Mouse (Mus musculus): ENCODE measurements at regions not wholly inside any gene's neighbourhood (a gene's known extent, or its start where the extent isn't known, plus 50 kb on each side); places are given as distances from the start of the nearest gene placed in this dataset.
A peak's percentile ranks its signal among the peaks of the same experiment; 100 is the strongest.

- Histone ChIP-seq H3K27me3 (replicated peaks; ENCODE audit: control insufficient read depth, insufficient read depth, low read length) (no peaks in the 10 kb centered on the region), H3K36me3 (ENCODE audit: control insufficient read depth, insufficient read depth, low read length) (no peaks in the 10 kb centered on the region), H3K4me1 (ENCODE audit: control insufficient read depth, insufficient read depth, low read length) (no peaks in the 10 kb centered on the region), H3K4me3 (ENCODE audit: insufficient read depth, low read depth, low read length) (no peak overlapping the region), H3K27ac (ENCODE audit: insufficient read depth, low read depth, low read length) (no peak overlapping the region)
- peak; percentile 22 for DNase-seq
- TF ChIP-seq CTCF (conservative IDR thresholded peaks at IDR 0.05; ENCODE audit: insufficient read depth, insufficient read length, low read depth, low read length) (no peak), POLR2A (IDR thresholded peaks at IDR 0.05; ENCODE audit: low read depth, low read length) (no peak)
- WGBS = 77% methylated on average over 4 of the region's 4 CpGs
Observed at GRCm38 (mm10) chr5:52062214-52062613, 128.1 kb downstream of the Dhx15 start.

- H3K4me3 ChIP-seq (ENCODE audit: insufficient read depth, low read depth, low read length) = no peak overlapping the region
- H3K4me1 ChIP-seq (ENCODE audit: control insufficient read depth, insufficient read depth, low read length) = no peaks in the 10 kb centered on the region
- H3K27ac ChIP-seq (ENCODE audit: insufficient read depth, low read depth, low read length) = no peak overlapping the region
- 84% methylated on average over 6 of the region's 6 CpGs for WGBS
- TF ChIP-seq POLR2A (IDR thresholded peaks at IDR 0.05; ENCODE audit: low read depth, low read length) (no peak), CTCF (conservative IDR thresholded peaks at IDR 0.05; ENCODE audit: insufficient read depth, insufficient read length, low read depth, low read length) (no peak)
- DNase-seq = no peak
- no peaks in the 10 kb centered on the region for H3K36me3 ChIP-seq (ENCODE audit: control insufficient read depth, insufficient read depth, low read length)
- H3K27me3 ChIP-seq (replicated peaks; ENCODE audit: control insufficient read depth, insufficient read depth, low read length) = no peaks in the 10 kb centered on the region
Observed at GRCm38 (mm10) chr5:52061226-52061625, 129.1 kb downstream of the Dhx15 start.

DNA sequence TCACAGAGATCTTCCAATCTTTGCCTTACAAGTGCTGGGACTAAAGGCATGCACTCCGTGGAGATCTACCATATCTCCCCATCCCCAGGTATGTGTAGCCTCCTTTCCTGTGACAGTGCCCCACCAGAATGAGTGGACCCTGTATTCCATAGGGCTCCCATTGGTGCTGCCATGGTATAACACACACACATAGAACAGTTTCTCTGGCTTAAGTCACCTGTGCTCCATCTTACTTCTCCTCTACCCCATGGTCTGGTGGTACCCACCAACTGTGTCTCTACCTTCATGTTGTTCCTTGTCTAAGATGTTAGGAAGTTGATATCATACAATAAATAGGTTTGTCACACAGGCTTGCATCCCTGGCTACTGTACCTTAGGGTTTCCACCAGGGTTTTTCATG, 133.1 kb downstream of the Dhx15 start:
- DNase-seq = no peak
- no peak overlapping the region for H3K27ac ChIP-seq (ENCODE audit: insufficient read depth, low read depth, low read length)
- H3K4me1 ChIP-seq (ENCODE audit: control insufficient read depth, insufficient read depth, low read length) = no peaks in the 10 kb centered on the region
- WGBS = 88% methylated on average over 1 of the region's 1 CpGs
- H3K27me3 ChIP-seq (replicated peaks; ENCODE audit: control insufficient read depth, insufficient read depth, low read length) = no peaks in the 10 kb centered on the region
- no peak overlapping the region for H3K4me3 ChIP-seq (ENCODE audit: insufficient read depth, low read depth, low read length)
- H3K36me3 ChIP-seq (ENCODE audit: control insufficient read depth, insufficient read depth, low read length) = no peaks in the 10 kb centered on the region
- TF ChIP-seq CTCF (conservative IDR thresholded peaks at IDR 0.05; ENCODE audit: insufficient read depth, insufficient read length, low read depth, low read length) = no peak
- TF ChIP-seq POLR2A (IDR thresholded peaks at IDR 0.05; ENCODE audit: low read depth, low read length) = no peak

GRCm38 (mm10) chr5:52052072-52052465, 138.2 kb downstream of the Dhx15 start:
- Histone ChIP-seq H3K4me3 (ENCODE audit: insufficient read depth, low read depth, low read length) (no peak overlapping the region), H3K4me1 (ENCODE audit: control insufficient read depth, insufficient read depth, low read length) (no peaks in the 10 kb centered on the region), H3K36me3 (ENCODE audit: control insufficient read depth, insufficient read depth, low read length) (no peaks in the 10 kb centered on the region), H3K27ac (ENCODE audit: insufficient read depth, low read depth, low read length) (no peak overlapping the region), H3K27me3 (replicated peaks; ENCODE audit: control insufficient read depth, insufficient read depth, low read length) (no peaks in the 10 kb centered on the region)
- DNase-seq = no peak
- no peak for TF ChIP-seq POLR2A (IDR thresholded peaks at IDR 0.05; ENCODE audit: low read depth, low read length)
- WGBS = 67% methylated on average over 4 of the region's 4 CpGs

DNA sequence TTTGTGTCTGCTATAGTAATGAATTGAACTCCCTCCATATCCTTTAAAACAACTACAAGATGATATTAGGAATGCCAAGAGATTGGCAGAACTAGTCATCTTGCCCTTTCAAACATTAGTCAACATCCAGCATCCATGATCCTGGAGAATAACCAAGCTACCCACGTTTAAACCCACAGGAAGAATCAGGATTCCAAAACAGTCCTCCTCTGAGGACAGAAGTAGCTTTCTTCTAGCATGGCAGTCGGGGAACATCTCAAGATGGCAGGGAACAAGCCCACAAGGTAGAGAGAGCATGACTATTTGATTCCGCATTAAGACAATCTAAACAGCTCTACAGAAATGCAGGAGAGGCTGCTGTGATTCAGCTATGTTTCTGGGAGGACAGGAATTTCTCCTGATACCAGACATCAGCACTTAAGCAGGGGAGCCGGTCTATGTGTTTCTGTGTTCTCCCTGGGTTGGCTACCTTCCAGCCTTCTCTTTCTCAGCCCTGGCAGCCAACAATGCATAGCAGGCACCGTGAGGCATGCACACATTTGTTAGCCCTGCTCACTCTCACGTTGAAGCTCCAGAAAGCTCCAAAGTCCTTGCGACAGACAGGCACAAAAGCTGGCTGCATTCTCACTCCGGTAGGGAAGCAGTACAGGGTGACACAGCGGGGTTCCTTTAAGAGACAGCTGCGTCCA, 138.8 kb downstream of the Dhx15 start:
- no peaks in the 10 kb centered on the region for H3K4me1 ChIP-seq (ENCODE audit: control insufficient read depth, insufficient read depth, low read length)
- H3K27me3 ChIP-seq (replicated peaks; ENCODE audit: control insufficient read depth, insufficient read depth, low read length) = no peaks in the 10 kb centered on the region
- H3K36me3 ChIP-seq (ENCODE audit: control insufficient read depth, insufficient read depth, low read length) = no peaks in the 10 kb centered on the region
- no peak overlapping the region for H3K27ac ChIP-seq (ENCODE audit: insufficient read depth, low read depth, low read length)
- TF ChIP-seq POLR2A (IDR thresholded peaks at IDR 0.05; ENCODE audit: low read depth, low read length) = no peak
- TF ChIP-seq CTCF (conservative IDR thresholded peaks at IDR 0.05; ENCODE audit: insufficient read depth, insufficient read length, low read depth, low read length) = no peak
- DNase-seq = no peak
- H3K4me3 ChIP-seq (ENCODE audit: insufficient read depth, low read depth, low read length) = no peak overlapping the region
- 44% methylated on average over 10 of the region's 10 CpGs for WGBS

DNA sequence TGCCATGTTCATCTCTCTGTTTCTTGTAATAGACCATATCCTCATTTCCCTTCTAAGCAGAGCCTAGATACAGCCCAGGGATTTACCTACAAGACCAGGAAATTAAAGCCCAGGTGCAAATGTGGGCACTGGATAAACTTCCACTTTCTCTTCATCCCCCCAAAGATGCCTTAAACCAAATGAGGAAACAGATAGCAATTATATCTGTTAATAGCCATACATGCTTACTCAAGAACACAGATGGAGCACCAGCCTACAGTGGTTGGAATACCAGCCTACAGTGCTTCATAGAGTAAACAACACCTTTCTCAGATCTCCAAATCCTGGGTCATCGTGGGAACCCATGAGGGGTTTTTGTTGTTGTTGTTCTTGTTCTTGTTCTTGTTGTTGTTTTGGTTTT, 141.5 kb downstream of the Dhx15 start:
- TF ChIP-seq POLR2A (IDR thresholded peaks at IDR 0.05; ENCODE audit: low read depth, low read length) (no peak), CTCF (conservative IDR thresholded peaks at IDR 0.05; ENCODE audit: insufficient read depth, insufficient read length, low read depth, low read length) (no peak)
- Histone ChIP-seq H3K4me3 (ENCODE audit: insufficient read depth, low read depth, low read length) (no peak overlapping the region), H3K36me3 (ENCODE audit: control insufficient read depth, insufficient read depth, low read length) (no peaks in the 10 kb centered on the region), H3K27ac (ENCODE audit: insufficient read depth, low read depth, low read length) (no peak overlapping the region), H3K4me1 (ENCODE audit: control insufficient read depth, insufficient read depth, low read length) (no peaks in the 10 kb centered on the region), H3K27me3 (replicated peaks; ENCODE audit: control insufficient read depth, insufficient read depth, low read length) (no peaks in the 10 kb centered on the region)
- WGBS = 94% methylated on average over 1 of the region's 1 CpGs
- DNase-seq = no peak

DNA sequence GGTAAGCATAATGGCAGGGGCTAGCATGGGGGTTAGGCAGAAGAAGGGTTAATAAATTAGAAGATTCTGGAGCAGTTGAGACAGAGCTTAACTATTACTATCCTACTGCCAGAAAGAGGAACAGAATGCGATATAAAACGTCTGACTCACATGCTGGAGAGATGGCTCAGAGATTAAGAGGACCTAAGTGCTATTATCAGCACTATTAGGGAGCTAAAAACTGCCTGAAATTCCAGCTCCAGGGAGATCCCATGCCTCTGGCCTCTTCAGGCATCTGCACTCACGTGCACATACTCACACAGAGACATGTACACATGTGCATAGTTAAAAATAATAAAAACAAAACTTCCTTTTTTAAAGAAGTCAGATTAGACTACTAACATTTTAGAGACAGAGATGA, 143.6 kb downstream of the Dhx15 start:
- DNase-seq = no peak
- WGBS = 75% methylated on average over 3 of the region's 3 CpGs
- H3K27ac ChIP-seq (ENCODE audit: insufficient read depth, low read depth, low read length) = no peak overlapping the region
- no peaks in the 10 kb centered on the region for H3K36me3 ChIP-seq (ENCODE audit: control insufficient read depth, insufficient read depth, low read length)
- H3K4me3 ChIP-seq (ENCODE audit: insufficient read depth, low read depth, low read length) = no peak overlapping the region
- no peaks in the 10 kb centered on the region for H3K27me3 ChIP-seq (replicated peaks; ENCODE audit: control insufficient read depth, insufficient read depth, low read length)
- H3K4me1 ChIP-seq (ENCODE audit: control insufficient read depth, insufficient read depth, low read length) = no peaks in the 10 kb centered on the region
- no peak for TF ChIP-seq CTCF (conservative IDR thresholded peaks at IDR 0.05; ENCODE audit: insufficient read depth, insufficient read length, low read depth, low read length)
- no peak for TF ChIP-seq POLR2A (IDR thresholded peaks at IDR 0.05; ENCODE audit: low read depth, low read length)
